Mouse (Mus musculus) midbrain, embryonic 15.5 days (tissue): ENCODE results near the gene Ptch1. TPM values are rescaled to one million over a fixed set of nuclear protein-coding genes. Genes with fewer than 3 reads are reported as not detected.

Source experiments
- ATAC-seq: fragments of 200-750 bp; cut with Nextera tagmentation; replicated peaks from 2 replicates; pipeline ENCODE4 v1.8.0; 2017; ENCODE audit warnings: moderate TSS enrichment
- H3K27ac ChIP-seq: fragments of 300-500 bp; sonication (generic); 2 replicates; pipeline ENCODE4 v1.5.1; 2015; ENCODE audit warnings: mild to moderate bottlenecking, inconsistent platforms
- H3K27me3 ChIP-seq: fragments of 300-500 bp; sonication (generic); replicated peaks from 2 replicates; pipeline ENCODE4 v1.6.1; 2015; ENCODE audit warnings: inconsistent platforms
- H3K36me3 ChIP-seq: fragments of 300-500 bp; sonication (generic); replicated peaks from 2 replicates; pipeline ENCODE4 v1.6.1; 2015; ENCODE audit warnings: inconsistent platforms
- H3K4me1 ChIP-seq: fragments of 300-500 bp; sonication (generic); 2 replicates; pipeline ENCODE4 v1.6.1; 2015; ENCODE audit warnings: inconsistent platforms
- H3K4me2 ChIP-seq: fragments of 300-500 bp; sonication (generic); 2 replicates; pipeline ENCODE4 v1.6.1; 2015; ENCODE audit warnings: inconsistent platforms, mild to moderate bottlenecking, moderate library complexity
- H3K4me3 ChIP-seq: fragments of 300-500 bp; sonication (generic); 2 replicates; pipeline ENCODE4 v1.5.1; 2015; ENCODE audit warnings: mild to moderate bottlenecking, inconsistent platforms
- H3K9ac ChIP-seq: fragments of 300-500 bp; sonication (generic); 2 replicates; pipeline ENCODE4 v1.6.1; 2015; ENCODE audit warnings: mild to moderate bottlenecking, inconsistent platforms
- H3K9me3 ChIP-seq: fragments of 300-500 bp; sonication (generic); 2 replicates; pipeline ENCODE4 v1.6.1; 2016; ENCODE audit warnings: inconsistent platforms
- WGBS: fragments of 180-500 bp; shearing (Covaris S2); methylation state at CpG from one replicate; pipeline ENCODE4 v1.1.7; 2015; ENCODE audit warnings: mixed read lengths; 5-methylcytosine and 5-hydroxymethylcytosine counted together
- polyA plus RNA-seq: library from polyadenylated mRNA; unstranded; fragments of >200 nt; fragmentation: Nextera tagmentation; extraction: Ambion mirVana; gene quantifications from 2 replicates; pipeline ENCODE4 v1.2.1, GENCODE M21; 2015

Ptch1 gene
- polyA plus RNA-seq, 1 experiment from 2014 or later, result 15.7 TPM

- peaks cover 28% of the 10 kb centered on the region; the same call in 1 of the 2 replicates for H3K36me3 ChIP-seq
- H3K9ac ChIP-seq, result no peak overlapping the region
- WGBS, result 88% methylated on average over 6 of the region's 6 CpGs
- H3K9me3 ChIP-seq, result no peaks in the 10 kb centered on the region
- no peaks in the 10 kb centered on the region for H3K4me1 ChIP-seq
- H3K4me3 ChIP-seq, result no peak overlapping the region
- ATAC-seq, result no peak
- H3K4me2 ChIP-seq, result no peak overlapping the region
- H3K27me3 ChIP-seq, result no peaks in the 10 kb centered on the region
- H3K27ac ChIP-seq, result no peak overlapping the region
These were observed 66.3 kb downstream of the Ptch1 start for GRCm38 (mm10) chr13:63507001-63507556.

GRCm38 (mm10) chr13:63506364-63506763, 67.0 kb downstream of the Ptch1 start:
- no peaks in the 10 kb centered on the region for H3K27me3 ChIP-seq
- no peak overlapping the region for H3K4me2 ChIP-seq
- ATAC-seq, result no peak
- 54% methylated on average over 1 of the region's 1 CpGs for WGBS
- no peak overlapping the region for H3K27ac ChIP-seq
- no peak overlapping the region for H3K4me3 ChIP-seq
- H3K36me3 ChIP-seq, result peaks cover 21% of the 10 kb centered on the region; the same call in 1 of the 2 replicates
- H3K9me3 ChIP-seq, result no peaks in the 10 kb centered on the region
- no peaks in the 10 kb centered on the region for H3K4me1 ChIP-seq
- H3K9ac ChIP-seq, result no peak overlapping the region

GRCm38 (mm10) chr13:63502391-63502790, 71.0 kb downstream of the Ptch1 start:
- H3K9ac ChIP-seq, result no peak overlapping the region
- WGBS, result 97% methylated on average over 2 of the region's 2 CpGs
- ATAC-seq, result no peak

GRCm38 (mm10) chr13:63499489-63499888, 73.9 kb downstream of the Ptch1 start:
- H3K36me3 ChIP-seq, result no peaks in the 10 kb centered on the region
- H3K4me3 ChIP-seq, result no peak overlapping the region
- H3K27me3 ChIP-seq, result no peaks in the 10 kb centered on the region
- H3K9ac ChIP-seq, result no peak overlapping the region
- 92% methylated on average over 2 of the region's 2 CpGs for WGBS
- no peak for ATAC-seq
- no peak overlapping the region for H3K27ac ChIP-seq
- peaks cover 10% of the 10 kb centered on the region for H3K4me1 ChIP-seq
- no peak overlapping the region for H3K4me2 ChIP-seq
- H3K9me3 ChIP-seq, result no peaks in the 10 kb centered on the region

More at GRCm38 (mm10) chr13:63502391-63502790, 71.0 kb downstream of the Ptch1 start:
- Histone ChIP-seq H3K36me3 (no peaks in the 10 kb centered on the region), H3K4me1 (no peaks in the 10 kb centered on the region), H3K4me3 (no peak overlapping the region), H3K4me2 (no peak overlapping the region), H3K27ac (no peak overlapping the region), H3K27me3 (no peaks in the 10 kb centered on the region), H3K9me3 (no peaks in the 10 kb centered on the region)

GRCm38 (mm10) chr13:63496646-63497582, 76.5 kb downstream of the Ptch1 start, which contains the start of gene Fancc:
Gene Fancc (minus strand): TSS chr13:63497278.
- no peak within 1 kb of the TSS for H3K27ac ChIP-seq
- H3K4me3 ChIP-seq, result 0 out of 2 replicates have a peak within 1 kb of the TSS, but pooled peaks have one; percentile 5
- WGBS, result 19% methylated on average over 23 of the region's 23 CpGs

GRCm38 (mm10) chr13:63487707-63488042, 85.7 kb downstream of the Ptch1 start:
- Histone ChIP-seq H3K27ac (no peak overlapping the region), H3K4me1 (peaks cover 6% of the 10 kb centered on the region; the same call in 1 of the 2 replicates), H3K4me3 (no peak overlapping the region), H3K9me3 (no peaks in the 10 kb centered on the region), H3K4me2 (no peak overlapping the region), H3K27me3 (no peaks in the 10 kb centered on the region), H3K36me3 (no peaks in the 10 kb centered on the region), H3K9ac (no peak overlapping the region)
- 41% methylated on average over 7 of the region's 7 CpGs for WGBS
- no peak for ATAC-seq

More at GRCm38 (mm10) chr13:63496646-63497582, 76.5 kb downstream of the Ptch1 start, which contains the start of gene Fancc:
- H3K27me3 ChIP-seq, result no peaks in the 10 kb centered on the region
- no peaks in the 10 kb centered on the region for H3K9me3 ChIP-seq
- no peaks in the 10 kb centered on the region for H3K36me3 ChIP-seq
- peaks cover 10% of the 10 kb centered on the region for H3K4me1 ChIP-seq
- peak; percentile 84 for ATAC-seq
- H3K4me2 ChIP-seq, result peak within 1 kb of the TSS; percentile 35
- no peak within 1 kb of the TSS for H3K9ac ChIP-seq

GRCm38 (mm10) chr13:63486791-63487706, 86.3 kb downstream of the Ptch1 start:
- 6% methylated on average over 18 of the region's 18 CpGs for WGBS
- Histone ChIP-seq H3K27me3 (no peaks in the 10 kb centered on the region), H3K27ac (no peak overlapping the region), H3K9ac (peak overlapping the region; percentile 4; the same call in 1 of the 2 replicates), H3K36me3 (no peaks in the 10 kb centered on the region), H3K4me1 (peaks cover 6% of the 10 kb centered on the region; the same call in 1 of the 2 replicates), H3K9me3 (no peaks in the 10 kb centered on the region), H3K4me3 (no peak overlapping the region), H3K4me2 (peak overlapping the region; percentile 35)
- ATAC-seq, result peak; percentile 61; the same call in 1 of the 2 replicates

- no peak for ATAC-seq
- no peaks in the 10 kb centered on the region for H3K4me1 ChIP-seq
- no peaks in the 10 kb centered on the region for H3K36me3 ChIP-seq
- no peak overlapping the region for H3K4me2 ChIP-seq
- no peak overlapping the region for H3K27ac ChIP-seq
- H3K27me3 ChIP-seq, result no peaks in the 10 kb centered on the region
- H3K4me3 ChIP-seq, result no peak overlapping the region
- H3K9ac ChIP-seq, result no peak overlapping the region
- 78% methylated on average over 8 of the region's 8 CpGs for WGBS
- H3K9me3 ChIP-seq, result no peaks in the 10 kb centered on the region
These were observed 98.0 kb downstream of the Ptch1 start for GRCm38 (mm10) chr13:63475356-63475755.

Other genes starting within 250 kb of the Ptch1 start
- 15.3 and 16.1 TPM in 2 replicates for gene Fancc, start 76.3 kb downstream of the Ptch1 start, polyA plus RNA-seq
- gene Ercc6l2, start 241.6 kb upstream of the Ptch1 start, polyA plus RNA-seq, result 13.6 and 14.8 TPM in 2 replicates